Mouse (Mus musculus): ENCODE measurements around the gene Kirrel3.

Kirrel3 gene

GRCm38 (mm10) chr9:34485759-34486431, at the start of gene Kirrel3:
Gene Kirrel3 (plus strand): TSS chr9:34485894.
- DNase-seq = peak; percentile 86

GRCm38 (mm10) chr9:34440721-34441120, 45.0 kb upstream of the Kirrel3 start:
- no peak for DNase-seq

GRCm38 (mm10) chr9:34443950-34444349, 41.7 kb upstream of the Kirrel3 start:
- DNase-seq = no peak

GRCm38 (mm10) chr9:34446497-34447350, 39.0 kb upstream of the Kirrel3 start:
- no peak for DNase-seq

GRCm38 (mm10) chr9:34447736-34448135, 38.0 kb upstream of the Kirrel3 start:
- no peak for DNase-seq

- DNase-seq = no peak
Observed at GRCm38 (mm10) chr9:34448467-34448866, 37.2 kb upstream of the Kirrel3 start.

- DNase-seq = no peak
Observed at GRCm38 (mm10) chr9:34458189-34458588, 27.5 kb upstream of the Kirrel3 start.

GRCm38 (mm10) chr9:34459968-34460367, 25.7 kb upstream of the Kirrel3 start:
- no peak for DNase-seq

GRCm38 (mm10) chr9:34463666-34464065, 22.0 kb upstream of the Kirrel3 start:
- no peak for DNase-seq

DNA sequence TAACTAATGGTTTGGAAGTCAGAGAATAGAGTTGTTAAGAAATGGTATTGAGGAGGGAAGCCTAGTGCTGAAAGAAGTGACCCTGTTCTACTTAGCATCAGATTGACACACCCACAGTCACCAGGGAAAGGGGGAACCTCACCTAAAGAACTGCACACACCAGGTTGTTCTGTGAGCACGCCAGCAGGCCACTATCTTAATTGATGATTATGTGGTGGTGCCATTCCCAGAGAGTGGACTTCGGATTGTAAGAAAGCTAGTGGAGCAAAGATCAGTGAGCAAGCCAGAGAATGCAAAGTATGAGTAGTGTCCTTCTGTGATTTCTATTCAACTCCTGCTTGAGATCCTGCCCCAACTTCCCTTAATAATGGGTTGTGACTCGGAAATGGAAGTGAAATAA, 19.6 kb upstream of the Kirrel3 start:
- DNase-seq = no peak

DNA sequence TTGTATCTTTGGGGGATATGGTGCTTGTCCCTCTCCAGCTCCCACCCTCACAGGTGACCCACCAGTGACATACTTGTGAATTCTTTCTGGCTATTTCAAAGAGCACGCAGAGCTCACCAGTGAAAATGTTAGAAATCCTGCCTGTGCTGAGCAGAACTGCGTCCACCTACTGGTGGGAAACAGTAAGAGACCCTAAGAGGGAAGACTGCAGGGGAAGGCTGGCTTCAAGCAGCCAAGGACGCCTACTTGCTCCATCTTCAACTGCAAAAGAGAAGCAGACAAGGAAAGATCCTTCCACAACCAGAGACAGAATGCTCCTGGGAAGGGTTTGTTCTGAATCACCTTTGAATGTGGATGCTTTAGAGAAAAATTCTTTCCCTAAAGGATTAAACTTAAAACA, 16.5 kb upstream of the Kirrel3 start:
- no peak for DNase-seq

DNA sequence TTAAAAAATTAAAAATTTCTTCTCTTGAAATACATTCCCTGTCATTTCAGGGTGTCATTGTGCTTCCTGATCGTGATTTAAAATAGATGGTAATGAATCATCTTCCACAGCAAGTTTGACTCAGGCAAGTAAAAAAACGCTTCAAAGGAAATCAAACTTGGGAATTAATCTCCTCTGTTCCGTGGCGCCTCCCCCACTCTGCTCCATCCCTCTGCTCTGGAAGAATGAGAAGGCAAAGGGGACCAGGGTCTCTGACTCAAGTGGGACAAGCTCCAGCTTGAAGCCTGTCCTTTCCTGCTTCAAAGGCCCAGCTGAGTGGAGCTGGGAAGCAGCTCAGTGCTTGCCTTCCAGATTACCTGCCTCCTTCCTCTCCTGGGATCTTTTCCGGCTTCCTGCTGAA, 9.5 kb upstream of the Kirrel3 start:
- DNase-seq = no peak

DNA sequence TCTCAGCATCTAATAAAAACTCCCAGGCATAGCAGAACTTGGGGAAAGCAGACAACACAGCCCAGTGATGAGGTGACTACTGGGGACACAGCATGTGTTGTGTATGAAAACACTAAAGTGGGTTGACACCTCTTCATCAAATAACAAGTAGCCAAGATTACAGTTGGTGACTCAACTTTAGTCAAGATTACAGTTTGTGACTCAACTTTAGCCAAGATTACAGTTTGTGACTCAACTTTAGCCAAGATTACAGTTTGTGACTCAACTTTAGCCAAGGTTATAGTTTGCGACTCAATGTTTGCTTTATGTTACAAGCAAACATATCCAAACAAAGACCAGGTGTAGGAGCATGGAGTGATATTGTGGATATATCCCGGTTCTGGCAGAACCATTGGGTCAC, 7.2 kb upstream of the Kirrel3 start:
- no peak for DNase-seq

GRCm38 (mm10) chr9:34483236-34483635, 2.5 kb upstream of the Kirrel3 start:
- DNase-seq = no peak

- DNase-seq = no peak
Observed at GRCm38 (mm10) chr9:34484665-34485064, 1.0 kb upstream of the Kirrel3 start.

DNA sequence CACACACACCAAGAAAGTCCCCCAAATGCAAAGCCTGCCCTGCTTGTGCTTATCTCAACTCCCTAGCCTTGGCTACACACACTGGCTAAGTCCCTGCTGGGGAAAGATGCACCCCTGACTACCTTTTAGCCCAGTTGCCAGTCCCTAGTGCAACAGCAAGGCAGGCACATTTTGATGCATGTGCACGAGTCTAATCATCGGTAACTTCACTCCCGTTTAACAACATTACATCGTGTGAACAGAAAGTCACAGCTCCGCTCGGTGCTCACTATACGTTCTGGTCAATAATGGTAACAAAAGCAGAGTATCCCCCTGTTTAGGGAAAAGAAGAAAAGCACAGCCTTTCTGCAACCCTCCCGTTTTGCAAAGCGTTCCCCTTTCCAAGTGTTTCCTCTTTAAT, 2.6 kb downstream of the Kirrel3 start:
- DNase-seq = no peak

DNA sequence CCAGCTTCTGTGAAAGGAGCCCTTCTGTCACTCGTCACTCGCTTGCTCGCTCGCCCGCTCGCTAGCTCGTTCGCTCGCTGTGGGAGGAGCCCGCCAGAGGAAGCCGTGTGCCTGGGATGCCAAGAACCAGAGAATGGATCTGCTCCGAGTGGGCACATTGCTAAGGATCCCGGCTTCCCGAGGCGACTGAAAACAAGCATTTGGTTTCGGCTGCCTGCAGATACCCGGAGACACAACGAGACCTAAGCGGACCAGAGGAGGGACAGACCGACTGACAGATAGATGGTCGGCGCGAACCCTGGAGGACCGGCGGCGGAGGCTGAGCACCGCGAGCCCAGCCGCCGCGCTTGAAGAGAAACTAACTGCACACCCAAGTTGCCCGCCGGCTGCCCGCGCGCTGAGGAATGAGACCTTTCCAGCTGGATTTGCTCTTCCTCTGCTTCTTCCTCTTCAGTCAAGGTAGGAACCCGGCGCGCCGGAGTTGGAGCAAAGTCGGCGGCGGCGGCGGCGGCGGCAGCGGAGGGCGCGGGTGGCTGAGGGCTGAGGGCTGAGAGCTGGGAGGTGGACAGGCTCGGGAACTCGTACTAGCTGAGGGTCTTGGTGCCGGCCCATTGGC, 3.1 kb downstream of the Kirrel3 start:
- peak; percentile 83 for DNase-seq

DNA sequence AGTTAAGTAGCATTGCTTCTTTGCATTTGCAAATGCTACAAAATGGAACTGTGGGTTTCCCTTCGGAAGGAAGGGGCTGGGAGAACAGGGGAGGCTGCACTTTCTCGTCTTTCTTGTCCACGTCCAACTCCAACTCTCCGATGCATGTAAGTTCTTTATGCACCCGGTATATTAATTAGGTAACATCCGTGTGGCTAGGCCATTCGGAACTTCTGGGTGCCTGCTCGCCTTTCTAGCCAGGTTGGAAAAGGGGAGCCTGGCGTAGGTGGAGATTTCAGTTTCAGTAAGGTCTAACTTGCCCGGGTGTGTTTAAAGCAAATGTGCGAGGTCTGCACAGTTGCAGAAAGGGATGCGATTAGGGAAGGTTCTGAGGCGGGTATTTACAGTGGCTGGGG, 3.6 kb downstream of the Kirrel3 start:
- no peak for DNase-seq

DNA sequence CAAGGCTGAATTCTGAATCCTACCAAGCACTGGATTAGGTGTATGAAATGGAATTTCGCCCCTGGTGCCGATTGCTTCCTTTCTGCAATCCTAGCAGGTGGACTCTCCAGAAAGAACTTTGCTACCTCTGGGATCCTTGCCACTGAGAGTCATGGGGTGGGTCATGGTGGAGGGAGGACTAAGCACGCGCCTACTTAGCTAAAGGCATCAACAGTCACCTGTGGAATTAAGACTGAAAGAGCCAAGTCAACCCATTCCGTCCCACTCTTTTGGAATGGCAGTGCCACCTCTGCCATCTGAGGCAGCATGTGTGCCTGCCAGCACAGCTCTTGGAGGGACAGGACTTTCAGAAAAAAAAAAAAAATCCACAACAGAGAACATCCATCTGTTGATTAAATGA, 4.1 kb downstream of the Kirrel3 start:
- no peak for DNase-seq

- no peak for DNase-seq
Observed at GRCm38 (mm10) chr9:34492121-34492520, 6.4 kb downstream of the Kirrel3 start.

- DNase-seq = no peak
Observed at GRCm38 (mm10) chr9:34493571-34493970, 7.9 kb downstream of the Kirrel3 start.

GRCm38 (mm10) chr9:34498126-34498525, 12.4 kb downstream of the Kirrel3 start:
- no peak for DNase-seq

DNA sequence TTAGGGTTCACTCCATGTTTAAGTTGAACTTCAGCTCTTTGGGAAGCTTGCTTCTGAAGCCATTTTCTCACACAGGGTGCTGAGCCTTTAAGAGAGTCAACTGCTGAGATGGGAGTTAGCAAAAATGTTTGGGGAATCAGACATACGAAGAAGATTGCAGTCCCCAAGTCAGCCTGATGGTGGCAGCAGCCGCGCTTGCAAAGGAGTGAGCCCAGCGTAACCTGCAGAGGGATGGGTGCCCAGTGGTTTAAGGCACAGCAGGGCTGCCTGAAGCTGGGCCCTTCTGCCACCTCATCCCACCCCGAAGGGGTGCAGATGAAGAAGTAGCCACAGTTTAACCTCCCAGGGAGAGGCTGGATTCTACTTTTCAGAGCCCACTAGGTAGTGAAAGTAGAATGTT, 13.0 kb downstream of the Kirrel3 start:
- peak; percentile 82 for DNase-seq

- no peak for DNase-seq
Observed at GRCm38 (mm10) chr9:34507164-34507563, 21.5 kb downstream of the Kirrel3 start.
